Mouse (Mus musculus) cerebellum, adult 2 months (tissue): ENCODE data around the gene Podxl.

ENCODE experiments used
- CTCF ChIP-seq: fragments of 200-500 bp; IDR thresholded peaks from 2 replicates; pipeline ENCODE4 v1.5.1; 2011; ENCODE audit warnings: low read depth, mild to moderate bottlenecking, control low read depth, low read length, moderate library complexity, borderline replicate concordance; ENCODE audit not compliant: insufficient read depth
- POLR2A ChIP-seq: fragments of 200-500 bp; IDR thresholded peaks from 2 replicates; pipeline ENCODE4 v1.6.1; 2011; ENCODE audit warnings: low read length, control low read depth, borderline replicate concordance; ENCODE audit not compliant: insufficient read depth

- no peak for TF ChIP-seq POLR2A
- TF ChIP-seq CTCF, result no peak
Observed at GRCm38 (mm10) chr6:31517681-31518337, 46.0 kb downstream of the Podxl start.
